In the genomic region with DNA sequence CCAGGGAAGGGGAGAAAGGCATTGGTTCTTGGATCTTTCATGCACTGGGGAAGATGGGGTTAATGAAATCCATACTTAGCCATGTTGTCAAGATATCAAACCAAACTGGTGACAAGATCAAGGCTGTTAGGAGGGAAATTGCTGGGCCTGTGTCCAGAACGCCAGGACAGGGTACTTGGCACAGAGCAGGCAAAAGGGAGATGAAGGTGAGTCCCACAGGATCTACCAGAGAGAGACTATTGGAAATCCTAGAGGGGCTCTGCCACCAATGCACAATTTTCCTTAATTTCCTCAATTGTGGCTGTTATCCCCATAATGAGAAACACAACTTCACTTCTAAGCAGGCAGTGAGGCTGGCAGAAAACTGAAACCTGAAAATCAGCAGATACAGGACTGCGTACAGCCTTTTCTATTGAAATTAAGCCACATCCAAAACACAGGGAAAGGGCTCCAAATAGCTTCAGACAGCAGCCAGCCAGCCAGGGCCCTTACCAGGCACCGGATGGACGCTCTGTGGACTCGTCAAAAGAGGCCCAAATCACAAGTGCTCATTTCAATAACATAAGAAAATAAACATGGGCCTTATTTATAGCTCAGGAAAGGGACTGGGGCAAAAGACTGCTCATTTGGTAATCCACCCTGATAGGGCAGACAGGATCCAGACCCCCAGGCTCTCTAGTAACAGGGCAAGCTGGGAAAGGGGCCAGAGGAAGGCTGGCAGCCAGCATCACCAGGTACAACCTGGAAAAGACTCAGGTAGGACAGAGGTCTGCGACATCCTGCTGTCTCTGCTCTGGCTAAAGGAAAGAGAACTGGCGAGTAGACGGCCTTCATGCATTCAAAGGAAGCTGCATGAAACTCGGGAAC, we compare ENCODE assay signal across 22 mouse cellular contexts. TPM values are rescaled to one million over a fixed set of nuclear protein-coding genes. Genes with fewer than 3 reads are reported as not detected.
A peak's percentile ranks its signal among the peaks of the same experiment; 100 is the strongest.
DNase-seq lines count a peak whose midpoint lies in the region; ATAC-seq lines count a peak whose summit lies in the region.
"Had no signal": no experiment of that assay in that cellular context is flagged by ENCODE, and none has a peak within 500 bp of the region (broad histone marks: within the 10 kb centered on the region; RNA-seq: fewer than 3 reads in every experiment).

No protein-coding gene starts in this region.

- 46% methylated on average over 9 of the region's 9 CpGs for WGBS in embryonic facial prominence, embryonic 11.5 days
- WGBS in limb, embryonic 11.5 days, result 59% methylated on average over 9 of the region's 9 CpGs

- H3K4me3 ChIP-seq in embryonic facial prominence, embryonic 11.5 days (ENCODE audit: low read depth, low read length), result no peak overlapping the region
- no peak overlapping the region for H3K4me3 ChIP-seq in limb, embryonic 11.5 days (ENCODE audit: low read depth, low read length)
- H3K4me3 ChIP-seq: forebrain, embryonic 15.5 days; heart, adult 2 months; heart, embryonic 13.5 days; liver, embryonic 13.5 days; megakaryocyte, embryonic 14.5 days; midbrain, embryonic 13.5 days had no signal

- peak overlapping the region; percentile 1; the same call in 1 of the 2 replicates for H3K27ac ChIP-seq in embryonic facial prominence, embryonic 11.5 days (replicated peaks; ENCODE audit: low read depth, low read length)
- 0 out of 2 replicates have a peak overlapping the region, but pooled peaks have one; percentile 10 for H3K27ac ChIP-seq in limb, embryonic 11.5 days (replicated peaks; ENCODE audit: low read depth, low read length)
- H3K27ac ChIP-seq: forebrain, embryonic 15.5 days; heart, adult 2 months; heart, embryonic 13.5 days; liver, embryonic 13.5 days; midbrain, embryonic 13.5 days; stomach, postnatal 0 days had no signal

- H3K36me3 ChIP-seq in embryonic facial prominence, embryonic 11.5 days (replicated peaks; ENCODE audit: control insufficient read depth, insufficient read depth, low read depth, low read length), result no peaks in the 10 kb centered on the region
- H3K36me3 ChIP-seq in limb, embryonic 11.5 days (ENCODE audit: control insufficient read depth, insufficient read depth, low read length), result no peaks in the 10 kb centered on the region
- H3K36me3 ChIP-seq: forebrain, embryonic 15.5 days; liver, embryonic 13.5 days had no signal

- no peaks in the 10 kb centered on the region for H3K27me3 ChIP-seq in embryonic facial prominence, embryonic 11.5 days (ENCODE audit: control insufficient read depth, insufficient read depth, low read length)
- H3K27me3 ChIP-seq in limb, embryonic 11.5 days (ENCODE audit: control insufficient read depth, insufficient read depth, low read length), result no peaks in the 10 kb centered on the region
- H3K27me3 ChIP-seq: forebrain, embryonic 15.5 days; heart, embryonic 13.5 days; liver, embryonic 13.5 days; midbrain, embryonic 13.5 days had no signal

- no peak overlapping the region for H3K9ac ChIP-seq in embryonic facial prominence, embryonic 11.5 days (replicated peaks; ENCODE audit: low read length)
- no peak overlapping the region for H3K9ac ChIP-seq in limb, embryonic 11.5 days (ENCODE audit: low read length)
- H3K9ac ChIP-seq: forebrain, embryonic 15.5 days; heart, embryonic 13.5 days; liver, embryonic 13.5 days; midbrain, embryonic 13.5 days had no signal

- H3K4me1 ChIP-seq in embryonic facial prominence, embryonic 11.5 days (ENCODE audit: control insufficient read depth, insufficient read depth, low read length), result peaks cover 3% of the 10 kb centered on the region; the same call in 1 of the 2 replicates
- H3K4me1 ChIP-seq in limb, embryonic 11.5 days (ENCODE audit: control insufficient read depth, insufficient read depth, low read length), result 0 out of 2 replicates have a peak, but pooled peaks cover 10% of the 10 kb centered on the region
- H3K4me1 ChIP-seq: forebrain, embryonic 15.5 days; liver, embryonic 13.5 days; megakaryocyte, embryonic 14.5 days had no signal

- peak; percentile 78; the same call in 1 of the 2 replicates for ATAC-seq in embryonic facial prominence, embryonic 11.5 days (replicated peaks; ENCODE audit: insufficient number of reproducible peaks, low FRiP score, low TSS enrichment, low read depth)
- ATAC-seq in limb, embryonic 11.5 days (ENCODE audit: insufficient number of reproducible peaks, low FRiP score, low TSS enrichment, low read depth), result no peak
- ATAC-seq: forebrain, embryonic 15.5 days; midbrain, embryonic 13.5 days had no signal

- peak; percentile 43 for DNase-seq in cerebellum, adult 11-12 months
- DNase-seq in cerebellum, adult 9-11 months, result peak; percentile 51
- DNase-seq in embryonic facial prominence, embryonic 11.5 days (ENCODE audit: low spot score), result peak; percentile 66
- no peak for DNase-seq in limb, embryonic 11.5 days (ENCODE audit: low spot score)
- no peak for DNase-seq in heart, adult 11 months
- no peak for DNase-seq in testis, postnatal 10 days (ENCODE audit: low spot score)
- no peak for DNase-seq in frontal cortex, postnatal 25 days (ENCODE audit: low spot score in 2 of 2)
- DNase-seq: adrenal gland, postnatal 36 days; gastrocnemius, postnatal 14 days; heart, adult 2 months; heart, postnatal 14 days; kidney, adult 11 months; layer of hippocampus, adult 9-11 months; liver, embryonic 13.5 days; lung, adult 2 months; lung, postnatal 36 days; right cerebral cortex, postnatal 14 days had no signal

- H3K4me2 ChIP-seq in embryonic facial prominence, embryonic 11.5 days (ENCODE audit: low read depth, low read length), result no peak overlapping the region
- H3K4me2 ChIP-seq in limb, embryonic 11.5 days (ENCODE audit: low read depth, severe bottlenecking), result no peak overlapping the region
- H3K4me2 ChIP-seq: forebrain, embryonic 15.5 days; heart, embryonic 13.5 days; liver, embryonic 13.5 days; midbrain, embryonic 13.5 days had no signal

- no peaks in the 10 kb centered on the region for H3K9me3 ChIP-seq in embryonic facial prominence, embryonic 11.5 days (replicated peaks; ENCODE audit: control insufficient read depth, low read length)
- no peaks in the 10 kb centered on the region for H3K9me3 ChIP-seq in limb, embryonic 11.5 days (ENCODE audit: control insufficient read depth, low read length)
- H3K9me3 ChIP-seq: forebrain, embryonic 15.5 days; heart, embryonic 13.5 days; liver, embryonic 13.5 days; megakaryocyte, embryonic 14.5 days; midbrain, embryonic 13.5 days had no signal

RNA-seq across cellular contexts. Expression of a gene that starts 48.1 kb away (rescaled TPM):
- 16.7 and 17.3 TPM in 2 replicates for polyA plus RNA-seq in embryonic facial prominence, embryonic 11.5 days (2014; fragmentation: Nextera tagmentation; extraction: Ambion mirVana)
- 7.9 and 10.0 TPM in 2 replicates for polyA plus RNA-seq in limb, embryonic 11.5 days (2014; fragmentation: Nextera tagmentation; extraction: Ambion mirVana)

Comparison
In these comparisons a context has a peak if more than half of its experiments do, and no peak if none do; other contexts are left out.
1. DNase-seq: peak in cerebellum, adult 11-12 months (single experiment), cerebellum, adult 9-11 months (single experiment) and embryonic facial prominence, embryonic 11.5 days (single experiment); none in limb, embryonic 11.5 days (single experiment), heart, adult 11 months (single experiment), testis, postnatal 10 days (single experiment) and frontal cortex, postnatal 25 days (0 of 2).